Mouse (Mus musculus) G1E (cell line): Measurements from ENCODE around the gene 4930402F06Rik. TPM values are rescaled to one million over a fixed set of nuclear protein-coding genes. Genes with fewer than 3 reads are reported as not detected.

ENCODE experiments used
- ATAC-seq: 2 replicates; pipeline ENCODE4 v1.8.0; 2016; ENCODE audit warnings: mild to moderate bottlenecking; ENCODE audit not compliant: insufficient number of reproducible peaks, poor library complexity, low FRiP score, severe bottlenecking; ENCODE audit errors: extremely low read depth
- DNase-seq: peaks from one replicate; pipeline ENCODE4 v3.0.0; 2012; ENCODE audit warnings: low spot score
- H3K27me3 ChIP-seq: 2 replicates; pipeline ENCODE4 v1.6.1; 2012; ENCODE audit warnings: mild to moderate bottlenecking, low read length, inconsistent platforms; ENCODE audit not compliant: insufficient read depth
- H3K36me3 ChIP-seq: replicated peaks from 2 replicates; pipeline ENCODE3; 2012; ENCODE audit warnings: mild to moderate bottlenecking, inconsistent platforms
- H3K4me1 ChIP-seq: 2 replicates; pipeline ENCODE4 v1.6.1; 2012; ENCODE audit warnings: low read depth, low read length, inconsistent platforms, mixed read lengths; ENCODE audit not compliant: insufficient read depth
- H3K4me3 ChIP-seq: 2 replicates; pipeline ENCODE4 v1.5.1; 2012; ENCODE audit warnings: low read depth, mild to moderate bottlenecking, inconsistent platforms, low read length, moderate library complexity, mixed read lengths
- H3K9me3 ChIP-seq: replicated peaks from 2 replicates; pipeline ENCODE4 v1.6.1; 2012; ENCODE audit warnings: inconsistent platforms
- CTCF ChIP-seq: IDR thresholded peaks from 2 replicates; pipeline ENCODE4 v1.5.1; 2012; ENCODE audit warnings: low read depth, low read length, inconsistent platforms, mixed read lengths
- GATA1 ChIP-seq: IDR thresholded peaks from 2 replicates; pipeline ENCODE4 v1.6.1; 2012; ENCODE audit warnings: borderline replicate concordance, low read length, inconsistent platforms, mixed read lengths
- GATA2 ChIP-seq: IDR thresholded peaks from 2 replicates; pipeline ENCODE4 v1.6.1; 2012; ENCODE audit warnings: low read depth, low read length, inconsistent platforms, borderline replicate concordance
- POLR2AphosphoS5 ChIP-seq: IDR thresholded peaks from 2 replicates; pipeline ENCODE4 v1.6.1; 2012; ENCODE audit warnings: low read depth, low read length, inconsistent platforms; ENCODE audit not compliant: insufficient replicate concordance
- TAL1 ChIP-seq: conservative IDR thresholded peaks from 2 replicates; pipeline ENCODE4 v1.6.1; 2012; ENCODE audit warnings: low read depth, low read length, inconsistent platforms, mixed read lengths
- polyA plus RNA-seq: library from polyadenylated mRNA; stranded (reverse); fragments of >175 nt; gene quantifications from 2 replicates; pipeline ENCODE4 v1.2.3, GENCODE M21; 2012
- total RNA-seq, 2 experiments: library from RNA; stranded (forward) in 1 of 2; stranded (reverse) in 1 of 2; fragments of 200-1000 nt in 1 of 2; fragments of >200 nt in 1 of 2; fragmentation: Nextera tagmentation in 1 of 2; gene quantifications; 2 replicates each; pipeline ENCODE4 v1.2.3; 2014 to 2017

Gene 4930402F06Rik
- total and polyA plus RNA-seq, 3 experiments, result not detected

DNA sequence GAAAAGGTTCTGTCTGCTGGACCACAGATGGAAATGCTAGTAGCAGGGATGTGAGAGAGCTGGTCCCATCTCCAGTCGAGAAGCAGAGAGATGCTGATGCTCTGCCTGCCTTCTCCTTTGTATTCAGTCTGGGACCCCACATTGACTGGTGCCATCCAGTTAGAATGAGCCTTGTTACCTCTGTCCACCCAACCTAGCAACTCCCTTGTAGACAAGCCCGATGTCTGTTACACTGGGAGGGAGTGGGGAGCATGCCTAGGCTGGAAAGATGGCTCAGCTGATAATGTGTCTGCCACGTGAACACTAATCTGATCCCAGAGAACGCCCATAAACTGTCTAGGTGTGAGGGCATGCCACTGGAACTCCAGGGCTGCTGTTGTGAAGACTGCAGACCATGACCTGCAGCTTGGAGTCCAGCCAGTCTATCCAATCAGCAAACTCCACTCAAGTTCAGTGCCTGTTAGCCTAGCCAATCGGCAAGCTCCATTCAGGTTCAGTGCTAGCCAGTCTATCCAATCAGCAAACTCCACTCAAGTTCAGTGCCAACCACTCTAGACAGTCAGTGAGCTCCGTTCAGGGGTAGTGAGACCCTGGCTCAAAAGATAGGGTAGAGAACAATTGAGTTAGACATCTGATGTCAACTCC lies 1.3 kb upstream of the 4930402F06Rik start:
- Histone ChIP-seq H3K4me3 (no peak overlapping the region), H3K4me1 (peaks cover 18% of the 10 kb centered on the region), H3K9me3 (no peaks in the 10 kb centered on the region), H3K27me3 (peaks cover 10% of the 10 kb centered on the region), H3K36me3 (peaks cover 24% of the 10 kb centered on the region)
- DNase-seq (no peak), ATAC-seq (no peak)
- TF ChIP-seq GATA1, result no peak
- no peak for TF ChIP-seq GATA2
- no peak; the same call in 1 of the 2 replicates for TF ChIP-seq POLR2AphosphoS5

DNA sequence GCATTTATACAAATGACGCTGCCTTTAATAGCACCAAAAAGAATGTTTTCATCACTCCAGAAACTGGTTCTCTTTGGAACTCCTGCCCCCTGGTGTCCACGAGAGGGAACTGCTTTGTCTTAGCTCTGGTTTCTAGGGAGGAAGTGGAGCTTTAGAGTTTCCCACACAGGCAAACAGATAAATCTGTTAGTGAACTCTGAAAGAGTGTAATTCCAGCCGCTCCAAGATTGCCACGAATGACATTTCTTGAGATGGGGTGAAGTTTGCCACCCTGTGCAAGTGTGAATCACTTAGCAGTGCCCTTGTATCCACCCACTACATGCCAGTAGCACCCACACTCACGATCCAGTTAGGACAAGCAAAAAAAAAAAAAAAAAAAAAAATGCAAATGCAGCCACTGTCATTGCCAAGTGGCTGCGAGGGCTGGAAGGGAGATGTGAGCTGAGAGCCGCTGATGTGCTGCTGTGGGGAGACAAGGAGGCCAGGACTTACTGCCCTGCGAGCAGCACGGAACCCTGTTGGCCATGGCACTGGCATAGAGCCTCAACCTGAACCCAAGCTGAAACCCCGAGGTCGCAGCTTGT lies 707 bp upstream of the 4930402F06Rik start:
- H3K9me3 ChIP-seq, result no peaks in the 10 kb centered on the region
- H3K27me3 ChIP-seq, result peaks cover 10% of the 10 kb centered on the region
- peaks cover 18% of the 10 kb centered on the region for H3K36me3 ChIP-seq
- no peak for ATAC-seq
- DNase-seq, result peak; percentile 19
- no peak overlapping the region for H3K4me3 ChIP-seq
- TF ChIP-seq CTCF (peak; percentile 81), GATA2 (no peak)
- H3K4me1 ChIP-seq, result peaks cover 18% of the 10 kb centered on the region

DNA sequence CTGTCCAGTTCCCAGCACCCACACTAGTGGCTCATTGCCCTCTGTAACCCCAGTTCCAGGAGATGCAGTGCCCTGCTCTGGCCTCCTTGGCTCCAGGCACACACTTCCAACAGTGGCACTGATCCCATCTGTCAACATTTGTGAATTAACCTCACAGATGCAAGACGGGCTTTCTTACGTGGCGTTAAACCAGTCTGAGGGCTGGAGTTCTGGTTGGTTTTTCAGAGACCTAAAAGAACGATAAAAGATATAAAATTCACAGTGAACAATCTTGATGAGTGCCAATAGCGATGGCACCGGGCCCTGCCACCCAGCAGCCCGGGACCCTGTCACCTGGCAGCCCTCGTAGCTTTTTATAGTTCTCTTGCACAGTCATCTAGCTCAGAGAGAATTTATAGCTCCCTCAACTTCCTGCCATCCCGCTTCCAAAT lies 11.5 kb downstream of the 4930402F06Rik start:
- Histone ChIP-seq H3K9me3 (peaks cover 5% of the 10 kb centered on the region), H3K36me3 (no peaks in the 10 kb centered on the region), H3K27me3 (peaks cover 31% of the 10 kb centered on the region), H3K4me1 (no peaks in the 10 kb centered on the region), H3K4me3 (no peak overlapping the region)
- DNase-seq, result no peak
- TF ChIP-seq CTCF (no peak), POLR2AphosphoS5 (no peak), GATA2 (no peak), GATA1 (no peak), TAL1 (no peak)
- no peak for ATAC-seq

DNA sequence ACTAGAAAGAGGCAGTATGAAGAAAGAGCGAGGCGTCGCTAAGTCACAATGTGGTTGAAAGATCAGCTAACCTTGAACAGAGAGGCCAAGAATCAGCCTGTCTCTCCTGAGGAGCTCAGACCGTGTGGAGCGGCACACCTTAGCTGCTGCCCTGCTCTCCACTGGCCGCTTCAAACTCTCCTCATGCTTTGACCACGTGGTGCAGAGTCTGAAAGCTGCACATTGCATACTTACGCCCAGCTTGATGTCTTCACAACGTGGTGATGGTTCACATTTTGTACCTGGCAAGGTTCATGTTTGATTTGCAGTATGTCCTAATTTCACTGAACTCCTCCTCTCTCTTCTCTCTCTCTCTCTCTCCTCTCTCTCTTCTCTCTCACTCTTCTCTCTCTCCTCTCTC lies 17.7 kb downstream of the 4930402F06Rik start:
- Histone ChIP-seq H3K36me3 (no peaks in the 10 kb centered on the region), H3K4me3 (no peak overlapping the region), H3K9me3 (no peaks in the 10 kb centered on the region), H3K27me3 (peaks cover 11% of the 10 kb centered on the region), H3K4me1 (no peaks in the 10 kb centered on the region)
- no peak for ATAC-seq
- TF ChIP-seq GATA1, result no peak
- TF ChIP-seq GATA2, result no peak
- TF ChIP-seq CTCF, result no peak
- no peak for TF ChIP-seq POLR2AphosphoS5
- TF ChIP-seq TAL1, result no peak
- no peak for DNase-seq

DNA sequence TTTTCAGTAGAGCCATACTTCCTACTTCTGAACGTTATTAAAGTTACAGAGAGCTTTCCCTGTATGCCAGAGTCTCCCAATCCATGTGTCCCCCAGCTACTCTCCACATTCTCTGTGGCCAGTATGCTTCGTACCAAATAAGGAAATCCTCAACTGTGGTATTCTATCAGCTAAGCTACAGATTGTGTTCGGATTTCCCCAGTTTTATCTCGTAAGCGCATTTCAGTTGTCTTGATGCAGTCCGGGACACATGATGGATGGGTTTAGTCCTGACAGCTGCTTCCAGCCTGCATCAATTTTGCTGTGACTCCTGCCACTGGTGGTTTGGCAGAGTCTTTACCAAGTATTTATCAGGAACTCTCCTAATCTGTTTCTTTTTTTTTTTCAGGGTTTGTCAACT lies 19.4 kb downstream of the 4930402F06Rik start:
- no peak for ATAC-seq
- TF ChIP-seq GATA1 (no peak), TAL1 (no peak), GATA2 (no peak), POLR2AphosphoS5 (no peak), CTCF (no peak)
- Histone ChIP-seq H3K4me1 (no peaks in the 10 kb centered on the region), H3K9me3 (no peaks in the 10 kb centered on the region), H3K4me3 (no peak overlapping the region), H3K36me3 (no peaks in the 10 kb centered on the region), H3K27me3 (peaks cover 6% of the 10 kb centered on the region)
- DNase-seq, result no peak

DNA sequence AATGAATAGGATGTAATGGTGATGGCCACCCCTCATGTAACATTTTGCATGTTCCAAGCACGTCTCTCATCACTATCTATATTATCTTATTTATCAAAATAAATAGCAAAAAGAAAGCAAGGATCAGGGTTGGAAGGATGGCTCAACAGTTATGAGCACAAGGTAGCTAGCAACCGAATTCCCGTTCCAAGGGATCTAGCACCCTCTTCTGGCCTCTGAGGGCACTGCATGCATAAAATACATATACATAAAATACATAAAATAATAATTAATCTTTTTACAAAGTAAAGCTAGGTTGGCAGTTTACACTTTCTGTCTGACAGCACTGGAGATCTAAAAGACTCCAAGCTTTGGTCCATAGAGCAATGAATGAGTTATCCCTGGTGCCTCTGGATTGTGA lies 24.0 kb downstream of the 4930402F06Rik start:
- DNase-seq (no peak), ATAC-seq (no peak)
- Histone ChIP-seq H3K27me3 (peaks cover 15% of the 10 kb centered on the region), H3K9me3 (no peaks in the 10 kb centered on the region), H3K4me3 (no peak overlapping the region), H3K4me1 (no peaks in the 10 kb centered on the region), H3K36me3 (no peaks in the 10 kb centered on the region)
- TF ChIP-seq CTCF, result peak; percentile 44; the same call in 1 of the 2 replicates
- TF ChIP-seq GATA1, result no peak

DNA sequence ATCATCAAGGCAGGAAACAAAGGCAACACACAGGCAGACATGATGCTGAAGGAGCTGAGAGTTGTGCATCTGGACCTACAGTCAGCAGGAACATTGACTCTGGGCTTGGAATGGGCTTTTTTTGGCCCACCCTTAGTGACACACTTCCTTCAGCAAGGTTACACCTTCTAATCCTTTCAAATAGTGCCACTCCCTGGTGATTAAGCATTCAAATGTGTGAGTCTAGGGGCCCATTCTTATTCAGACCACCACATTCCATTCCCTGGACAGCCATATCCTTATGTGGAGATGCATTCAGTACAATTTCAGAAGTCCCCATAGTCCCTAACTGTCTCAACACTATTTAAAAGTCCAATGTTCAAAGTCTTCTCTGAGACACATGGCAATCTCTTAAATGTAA lies 26.3 kb downstream of the 4930402F06Rik start:
- H3K27me3 ChIP-seq, result peaks cover 19% of the 10 kb centered on the region
- no peak overlapping the region for H3K4me3 ChIP-seq
- no peaks in the 10 kb centered on the region for H3K36me3 ChIP-seq
- no peaks in the 10 kb centered on the region for H3K9me3 ChIP-seq
- H3K4me1 ChIP-seq, result no peaks in the 10 kb centered on the region
- DNase-seq, result no peak
- no peak for ATAC-seq
- no peak for TF ChIP-seq TAL1
- no peak for TF ChIP-seq GATA1
- TF ChIP-seq CTCF, result no peak
- TF ChIP-seq POLR2AphosphoS5, result no peak
- TF ChIP-seq GATA2, result no peak
